Mouse (Mus musculus): ENCODE data around the gene Krt18. TPM values are rescaled to one million over a fixed set of nuclear protein-coding genes. Genes with fewer than 3 reads are reported as not detected.
"Not testable (repeated sequence)": the region's sequence is repeated elsewhere in the genome, so short reads cannot be mapped to it uniquely, and the experiment has no call there.

Krt18 gene
- polyA plus RNA-seq, 1 experiment from 2014 or later, result 1.9 TPM

GRCm38 (mm10) chr15:102073559-102074069, 45.6 kb downstream of the Krt18 start, which contains the start of gene Eif4b:
Eif4b (plus strand) TSS chr15:102073773.
- H3K27ac ChIP-seq (replicated peaks), result peak within 1 kb of the TSS; percentile 99
- peak within 1 kb of the TSS; percentile 95 for H3K9ac ChIP-seq (replicated peaks)
- H3K4me2 ChIP-seq, result peak within 1 kb of the TSS; percentile 79
- H3K36me3 ChIP-seq, result no peaks in the 10 kb centered on the region
- WGBS, result under 1% methylated on average over 58 of the region's 58 CpGs
- no peaks in the 10 kb centered on the region for H3K9me3 ChIP-seq (replicated peaks)
- peak; percentile 91 for ATAC-seq (ENCODE audit: low FRiP score)
- peaks cover 25% of the 10 kb centered on the region for H3K4me1 ChIP-seq
- H3K27me3 ChIP-seq (replicated peaks), result 0 out of 2 replicates have a peak, but pooled peaks cover 3% of the 10 kb centered on the region
- H3K4me3 ChIP-seq (replicated peaks), result peak within 1 kb of the TSS; percentile 95

GRCm38 (mm10) chr15:102074070-102074731, 46.2 kb downstream of the Krt18 start:
- Histone ChIP-seq H3K27me3 (replicated peaks) (no peaks in the 10 kb centered on the region), H3K27ac (replicated peaks) (peak overlapping the region; percentile 99), H3K4me1 (peaks cover 27% of the 10 kb centered on the region), H3K9ac (replicated peaks) (peak overlapping the region; percentile 95), H3K9me3 (replicated peaks) (no peaks in the 10 kb centered on the region), H3K36me3 (no peaks in the 10 kb centered on the region), H3K4me2 (peak overlapping the region; percentile 79), H3K4me3 (replicated peaks) (peak overlapping the region; percentile 95)
- WGBS, result under 1% methylated on average over 57 of the region's 57 CpGs
- ATAC-seq (ENCODE audit: low FRiP score), result peak; percentile 72

- H3K9ac ChIP-seq (replicated peaks), result peak overlapping the region; percentile 95
- peak overlapping the region; percentile 95 for H3K4me3 ChIP-seq (replicated peaks)
- peak overlapping the region; percentile 79 for H3K4me2 ChIP-seq
- no peak for ATAC-seq (ENCODE audit: low FRiP score)
- H3K27ac ChIP-seq (replicated peaks), result peak overlapping the region; percentile 99; the same call in 1 of the 2 replicates
- peaks cover 28% of the 10 kb centered on the region for H3K4me1 ChIP-seq
- no peaks in the 10 kb centered on the region for H3K9me3 ChIP-seq (replicated peaks)
- WGBS, result 20% methylated on average over 11 of the region's 11 CpGs
- H3K27me3 ChIP-seq (replicated peaks), result no peaks in the 10 kb centered on the region
- H3K36me3 ChIP-seq, result no peaks in the 10 kb centered on the region
These were observed 47.1 kb downstream of the Krt18 start for GRCm38 (mm10) chr15:102074876-102075585.

- Histone ChIP-seq H3K4me3 (replicated peaks) (no peak overlapping the region), H3K27ac (replicated peaks) (no peak overlapping the region), H3K9ac (replicated peaks) (no peak overlapping the region), H3K4me2 (no peak overlapping the region), H3K9me3 (replicated peaks) (no peaks in the 10 kb centered on the region), H3K36me3 (0 out of 2 replicates have a peak, but pooled peaks cover 1% of the 10 kb centered on the region), H3K4me1 (peaks cover 32% of the 10 kb centered on the region), H3K27me3 (replicated peaks) (no peaks in the 10 kb centered on the region)
- 97% methylated on average over 2 of the region's 2 CpGs for WGBS
- no peak for ATAC-seq (ENCODE audit: low FRiP score)
These were observed 49.2 kb downstream of the Krt18 start for GRCm38 (mm10) chr15:102077111-102077677.

DNA sequence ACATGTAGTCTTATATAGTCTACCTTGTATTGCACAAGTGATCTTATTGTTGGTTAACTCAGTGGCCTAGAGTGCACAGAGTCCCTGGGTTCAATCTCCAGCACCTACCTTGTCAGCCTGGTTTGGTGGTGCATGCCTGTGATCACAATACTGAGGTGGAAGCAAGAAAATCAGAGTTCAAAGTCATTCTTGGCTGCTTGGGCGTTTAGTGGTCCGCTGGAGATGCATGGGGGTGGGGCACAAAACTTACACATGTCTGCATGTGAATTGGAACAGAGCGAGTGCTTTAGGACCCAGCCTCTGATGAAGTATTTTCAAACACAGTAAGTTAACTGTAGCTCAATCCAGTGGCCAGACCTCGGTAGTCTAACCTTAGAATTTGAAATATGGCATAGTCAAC, 51.2 kb downstream of the Krt18 start:
- no peak for ATAC-seq (ENCODE audit: low FRiP score)
- Histone ChIP-seq H3K36me3 (peaks cover 12% of the 10 kb centered on the region), H3K4me2 (no peak overlapping the region), H3K9ac (replicated peaks) (no peak overlapping the region), H3K27ac (replicated peaks) (no peak overlapping the region), H3K9me3 (replicated peaks) (no peaks in the 10 kb centered on the region), H3K4me1 (peaks cover 28% of the 10 kb centered on the region), H3K4me3 (replicated peaks) (no peak overlapping the region), H3K27me3 (replicated peaks) (no peaks in the 10 kb centered on the region)
- 81% methylated on average over 4 of the region's 4 CpGs for WGBS

DNA sequence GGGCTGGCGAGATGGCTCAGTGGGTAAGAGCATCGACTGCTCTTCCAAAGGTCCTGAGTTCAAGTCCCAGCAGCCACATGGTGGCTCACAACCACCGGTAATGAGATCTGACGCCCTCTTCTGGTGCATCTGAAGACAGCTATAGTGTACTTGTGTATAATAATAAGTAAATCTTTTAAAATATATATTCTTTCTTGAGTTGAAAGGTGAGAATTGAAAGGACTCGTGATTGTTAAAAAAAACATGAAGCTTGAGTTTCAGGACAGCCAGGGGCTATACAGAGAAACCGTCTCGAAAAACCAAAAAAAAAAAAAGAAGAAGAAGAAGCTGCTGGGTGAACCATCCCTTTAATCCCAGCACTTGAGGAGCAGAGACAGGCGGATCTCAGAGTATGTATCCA, 51.9 kb downstream of the Krt18 start:
- H3K4me3 ChIP-seq (replicated peaks); H3K9me3 ChIP-seq (replicated peaks); H3K27me3 ChIP-seq (replicated peaks); H3K27ac ChIP-seq (replicated peaks); ATAC-seq (ENCODE audit: low FRiP score); H3K4me2 ChIP-seq; H3K9ac ChIP-seq (replicated peaks): not testable (repeated sequence)
- WGBS, result 82% methylated on average over 8 of the region's 8 CpGs
- Histone ChIP-seq H3K36me3 (peaks cover 18% of the 10 kb centered on the region), H3K4me1 (peaks cover 22% of the 10 kb centered on the region)

- peaks cover 17% of the 10 kb centered on the region for H3K4me1 ChIP-seq
- H3K27ac ChIP-seq (replicated peaks), result no peak overlapping the region
- H3K4me2 ChIP-seq, result no peak overlapping the region
- H3K27me3 ChIP-seq (replicated peaks), result no peaks in the 10 kb centered on the region
- WGBS, result 63% methylated on average over 2 of the region's 2 CpGs
- H3K36me3 ChIP-seq, result peaks cover 20% of the 10 kb centered on the region
- ATAC-seq (ENCODE audit: low FRiP score), result no peak
- H3K9me3 ChIP-seq (replicated peaks), result no peaks in the 10 kb centered on the region
- H3K4me3 ChIP-seq (replicated peaks), result no peak overlapping the region
- no peak overlapping the region for H3K9ac ChIP-seq (replicated peaks)
These were observed 52.4 kb downstream of the Krt18 start for GRCm38 (mm10) chr15:102080429-102080828.

Other genes starting within 250 kb of the Krt18 start
- 0.11 TPM in 1 of 2 replicates, not detected in the other for gene Krt72, start 241.7 kb upstream of the Krt18 start, polyA plus RNA-seq (2015; fragmentation: Nextera tagmentation; extraction: Ambion mirVana)
- 0.31 and 0.47 TPM in 2 replicates for gene Krt73, start 225.8 kb upstream of the Krt18 start, polyA plus RNA-seq (2015; fragmentation: Nextera tagmentation; extraction: Ambion mirVana)
- gene Krt2, start 210.0 kb upstream of the Krt18 start, polyA plus RNA-seq (2015; fragmentation: Nextera tagmentation; extraction: Ambion mirVana), result not detected in 2 replicates
- 11.9 and 16.9 TPM in 2 replicates for gene Krt1, start 177.4 kb upstream of the Krt18 start, polyA plus RNA-seq (2015; fragmentation: Nextera tagmentation; extraction: Ambion mirVana)
- gene Krt77, start 158.5 kb upstream of the Krt18 start, polyA plus RNA-seq (2015; fragmentation: Nextera tagmentation; extraction: Ambion mirVana), result 0.29 and 0.54 TPM in 2 replicates
- not detected in 2 replicates for gene Krt76, start 135.3 kb upstream of the Krt18 start, polyA plus RNA-seq (2015; fragmentation: Nextera tagmentation; extraction: Ambion mirVana)
- 2.8 and 3.4 TPM in 2 replicates for gene Krt4, start 103.4 kb upstream of the Krt18 start, polyA plus RNA-seq (2015; fragmentation: Nextera tagmentation; extraction: Ambion mirVana)
- 0.23 and 0.27 TPM in 2 replicates for gene Krt79, start 87.9 kb upstream of the Krt18 start, polyA plus RNA-seq (2015; fragmentation: Nextera tagmentation; extraction: Ambion mirVana)
- gene Krt78, start 73.9 kb upstream of the Krt18 start, polyA plus RNA-seq (2015; fragmentation: Nextera tagmentation; extraction: Ambion mirVana), result 0.05 TPM in 2 replicates
- gene Krt8, start 23.7 kb upstream of the Krt18 start, polyA plus RNA-seq (2015; fragmentation: Nextera tagmentation; extraction: Ambion mirVana), result 2.2 and 297 TPM in 2 replicates
- gene Eif4b, start 45.6 kb downstream of the Krt18 start, polyA plus RNA-seq (2015; fragmentation: Nextera tagmentation; extraction: Ambion mirVana), result 72.6 and 87.1 TPM in 2 replicates
- 9.8 and 13.7 TPM in 2 replicates for gene Tns2, start 72.2 kb downstream of the Krt18 start, polyA plus RNA-seq (2015; fragmentation: Nextera tagmentation; extraction: Ambion mirVana)
- gene Spryd3, start 108.1 kb downstream of the Krt18 start, polyA plus RNA-seq (2015; fragmentation: Nextera tagmentation; extraction: Ambion mirVana), result 83.6 and 96.0 TPM in 2 replicates
- gene Igfbp6, start 116.2 kb downstream of the Krt18 start, polyA plus RNA-seq (2015; fragmentation: Nextera tagmentation; extraction: Ambion mirVana), result 3.2 and 3.5 TPM in 2 replicates
- 0.06 and 0.68 TPM in 2 replicates for gene Soat2, start 122.3 kb downstream of the Krt18 start, polyA plus RNA-seq (2015; fragmentation: Nextera tagmentation; extraction: Ambion mirVana)
- gene Zfp740, start 175.1 kb downstream of the Krt18 start, polyA plus RNA-seq (2015; fragmentation: Nextera tagmentation; extraction: Ambion mirVana), result 45.1 and 48.7 TPM in 2 replicates
- gene Csad, start 176.5 kb downstream of the Krt18 start, polyA plus RNA-seq (2015; fragmentation: Nextera tagmentation; extraction: Ambion mirVana), result 33.6 and 43.7 TPM in 2 replicates
- gene Itgb7, start 203.8 kb downstream of the Krt18 start, polyA plus RNA-seq (2015; fragmentation: Nextera tagmentation; extraction: Ambion mirVana), result 1.1 and 11.0 TPM in 2 replicates
- 7.8 and 11.9 TPM in 2 replicates for gene Rarg, start 229.3 kb downstream of the Krt18 start, polyA plus RNA-seq (2015; fragmentation: Nextera tagmentation; extraction: Ambion mirVana)
- 0.09 TPM in 1 of 2 replicates, not detected in the other for gene Gm9918, start 242.4 kb downstream of the Krt18 start, polyA plus RNA-seq (2015; fragmentation: Nextera tagmentation; extraction: Ambion mirVana)